Mouse (Mus musculus): ENCODE results near the gene Smchd1. TPM values are rescaled to one million over a fixed set of nuclear protein-coding genes. Genes with fewer than 3 reads are reported as not detected.

Gene Smchd1
- total and polyA plus RNA-seq, 2 experiments from 2014 or later: 33.4 to 40.2 TPM

GRCm38 (mm10) chr17:71314315-71314714 lies 160.8 kb downstream of the Smchd1 start:
- ATAC-seq (ENCODE audit: low FRiP score) (no peak), DNase-seq (ENCODE audit: low spot score) (no peak)
- Histone ChIP-seq H3K27ac (ENCODE audit: low read depth, low read length) (no peak overlapping the region), H3K9me3 (ENCODE audit: low read length) (no peaks in the 10 kb centered on the region), H3K4me1 (ENCODE audit: insufficient read depth, low read length) (peaks cover 6% of the 10 kb centered on the region; the same call in 1 of the 2 replicates), H3K4me3 (ENCODE audit: low read depth, low read length) (no peak overlapping the region), H3K4me2 (ENCODE audit: low read depth, low read length, poor library complexity, severe bottlenecking) (no peak overlapping the region), H3K27me3 (ENCODE audit: insufficient read depth, low read length) (peaks cover 16% of the 10 kb centered on the region), H3K36me3 (ENCODE audit: insufficient read depth, low read length) (no peaks in the 10 kb centered on the region), H3K9ac (replicated peaks; ENCODE audit: low read length, poor library complexity, severe bottlenecking) (no peak overlapping the region)
- 76% methylated on average over 4 of the region's 4 CpGs for WGBS
- TF ChIP-seq CTCF (IDR thresholded peaks at IDR 0.05): no peak

GRCm38 (mm10) chr17:71311340-71312171 lies 163.6 kb downstream of the Smchd1 start, which contains the start of gene Emilin2:
Emilin2 (minus strand) TSS chr17:71311978.
- H3K4me3 ChIP-seq (ENCODE audit: low read depth, low read length): peak within 1 kb of the TSS; percentile 63
- DNase-seq (ENCODE audit: low spot score): no peak

GRCm38 (mm10) chr17:71310486-71311339 lies 164.4 kb downstream of the Smchd1 start:
- no peak for DNase-seq (ENCODE audit: low spot score)
- under 1% methylated on average over 65 of the region's 67 CpGs for WGBS

More at GRCm38 (mm10) chr17:71311340-71312171, 163.6 kb downstream of the Smchd1 start, which contains the start of gene Emilin2:
- no peaks in the 10 kb centered on the region for H3K36me3 ChIP-seq (ENCODE audit: insufficient read depth, low read length)
- WGBS: 7% methylated on average over 20 of the region's 20 CpGs
- H3K4me1 ChIP-seq (ENCODE audit: insufficient read depth, low read length): peaks cover 8% of the 10 kb centered on the region; the same call in 1 of the 2 replicates
- H3K9me3 ChIP-seq (ENCODE audit: low read length): no peaks in the 10 kb centered on the region
- peak within 1 kb of the TSS; percentile 100 for H3K4me2 ChIP-seq (ENCODE audit: low read depth, low read length, poor library complexity, severe bottlenecking)
- no peak within 1 kb of the TSS for H3K27ac ChIP-seq (ENCODE audit: low read depth, low read length)
- peak; percentile 59 for TF ChIP-seq CTCF (IDR thresholded peaks at IDR 0.05)
- peaks cover 20% of the 10 kb centered on the region for H3K27me3 ChIP-seq (ENCODE audit: insufficient read depth, low read length)
- no peak for ATAC-seq (ENCODE audit: low FRiP score)
- H3K9ac ChIP-seq (replicated peaks; ENCODE audit: low read length, poor library complexity, severe bottlenecking): peak within 1 kb of the TSS; percentile 52

GRCm38 (mm10) chr17:71309711-71310485 lies 165.2 kb downstream of the Smchd1 start:
- no peak for DNase-seq (ENCODE audit: low spot score)
- peak overlapping the region; percentile 63 for H3K4me3 ChIP-seq (ENCODE audit: low read depth, low read length)
- no peak overlapping the region for H3K27ac ChIP-seq (ENCODE audit: low read depth, low read length)
- no peaks in the 10 kb centered on the region for H3K9me3 ChIP-seq (ENCODE audit: low read length)
- WGBS: 5% methylated on average over 23 of the region's 23 CpGs
- H3K4me2 ChIP-seq (ENCODE audit: low read depth, low read length, poor library complexity, severe bottlenecking): peak overlapping the region; percentile 100
- H3K9ac ChIP-seq (replicated peaks; ENCODE audit: low read length, poor library complexity, severe bottlenecking): no peak overlapping the region; the same call in 1 of the 2 replicates
- peaks cover 20% of the 10 kb centered on the region for H3K27me3 ChIP-seq (ENCODE audit: insufficient read depth, low read length)
- TF ChIP-seq CTCF (IDR thresholded peaks at IDR 0.05): no peak
- H3K36me3 ChIP-seq (ENCODE audit: insufficient read depth, low read length): no peaks in the 10 kb centered on the region
- H3K4me1 ChIP-seq (ENCODE audit: insufficient read depth, low read length): peaks cover 8% of the 10 kb centered on the region; the same call in 1 of the 2 replicates
- 0 out of 2 replicates have a peak, but pooled peaks have one; percentile 38 for ATAC-seq (ENCODE audit: low FRiP score)

More at GRCm38 (mm10) chr17:71310486-71311339, 164.4 kb downstream of the Smchd1 start:
- peaks cover 20% of the 10 kb centered on the region for H3K27me3 ChIP-seq (ENCODE audit: insufficient read depth, low read length)
- H3K4me3 ChIP-seq (ENCODE audit: low read depth, low read length): peak overlapping the region; percentile 63
- ATAC-seq (ENCODE audit: low FRiP score): peak; percentile 58
- no peak for TF ChIP-seq CTCF (IDR thresholded peaks at IDR 0.05)
- H3K36me3 ChIP-seq (ENCODE audit: insufficient read depth, low read length): no peaks in the 10 kb centered on the region
- peaks cover 8% of the 10 kb centered on the region; the same call in 1 of the 2 replicates for H3K4me1 ChIP-seq (ENCODE audit: insufficient read depth, low read length)
- H3K4me2 ChIP-seq (ENCODE audit: low read depth, low read length, poor library complexity, severe bottlenecking): peak overlapping the region; percentile 100
- no peaks in the 10 kb centered on the region for H3K9me3 ChIP-seq (ENCODE audit: low read length)
- peak overlapping the region; percentile 52 for H3K9ac ChIP-seq (replicated peaks; ENCODE audit: low read length, poor library complexity, severe bottlenecking)
- no peak overlapping the region for H3K27ac ChIP-seq (ENCODE audit: low read depth, low read length)

GRCm38 (mm10) chr17:71309141-71309540 lies 166.0 kb downstream of the Smchd1 start:
- no peak overlapping the region for H3K27ac ChIP-seq (ENCODE audit: low read depth, low read length)
- H3K4me1 ChIP-seq (ENCODE audit: insufficient read depth, low read length): peaks cover 8% of the 10 kb centered on the region; the same call in 1 of the 2 replicates
- WGBS: 13% methylated on average over 14 of the region's 14 CpGs
- no peak for DNase-seq (ENCODE audit: low spot score)
- H3K4me2 ChIP-seq (ENCODE audit: low read depth, low read length, poor library complexity, severe bottlenecking): peak overlapping the region; percentile 22; the same call in 1 of the 2 replicates
- peaks cover 20% of the 10 kb centered on the region for H3K27me3 ChIP-seq (ENCODE audit: insufficient read depth, low read length)
- no peak for ATAC-seq (ENCODE audit: low FRiP score)
- no peaks in the 10 kb centered on the region for H3K9me3 ChIP-seq (ENCODE audit: low read length)
- no peak for TF ChIP-seq CTCF (IDR thresholded peaks at IDR 0.05)
- no peaks in the 10 kb centered on the region for H3K36me3 ChIP-seq (ENCODE audit: insufficient read depth, low read length)
- H3K4me3 ChIP-seq (ENCODE audit: low read depth, low read length): no peak overlapping the region
- no peak overlapping the region for H3K9ac ChIP-seq (replicated peaks; ENCODE audit: low read length, poor library complexity, severe bottlenecking)
